Mouse (Mus musculus) megakaryocyte, embryonic 14.5 days (primary cell): ENCODE measurements around the gene Exosc5.

Experiments used
- FLI1 ChIP-seq: IDR thresholded peaks from 2 replicates; pipeline ENCODE4 v1.6.1; 2012; ENCODE audit warnings: low read length, inconsistent platforms, mixed read lengths
- GATA1 ChIP-seq: IDR thresholded peaks from 3 replicates; pipeline ENCODE4 v1.6.1; 2012; ENCODE audit warnings: mixed read lengths, low read length, inconsistent platforms, borderline replicate concordance

GRCm38 (mm10) chr7:25666381-25666780 lies 7.4 kb downstream of the Exosc5 start:
- TF ChIP-seq GATA1 (no peak), FLI1 (no peak)
